Mouse (Mus musculus) left cerebral cortex, adult 18-20 months (tissue): ENCODE data around the gene Atf6. TPM values are rescaled to one million over a fixed set of nuclear protein-coding genes. Genes with fewer than 3 reads are reported as not detected.

Source experiments
- DNase-seq, 2 experiments: peaks; one replicate each; pipeline ENCODE4 v3.0.0; 2021 to 2022; ENCODE audit warnings: low spot score in 2 of 2, mixed read lengths in 1 of 2
- long read RNA-seq, 2 experiments: library from polyadenylated mRNA; stranded (forward); transcript quantifications; one replicate each; pipeline ENCODE4 v2.0.0; 2021
- total RNA-seq, 2 experiments: library from RNA; stranded (reverse); gene quantifications; 2 replicates each; pipeline ENCODE4 v1.2.3; 2021

Atf6 gene
- 10 to 100 TPM; 47.1 to 50.7 TPM for total RNA-seq
- long read RNA-seq, experiment 1, full-length matches to known transcripts: 4 of 33 reads
- long read RNA-seq, experiment 1, partial matches to known transcripts: 10 of 33 reads
- long read RNA-seq, experiment 1, other reads (novel, unspliced or antisense): 19 of 33 reads
- long read RNA-seq, experiment 2, full-length matches to known transcripts: 3 of 11 reads
- long read RNA-seq, experiment 2, partial matches to known transcripts: 2 of 11 reads
- long read RNA-seq, experiment 2, other reads (novel, unspliced or antisense): 6 of 11 reads

DNA sequence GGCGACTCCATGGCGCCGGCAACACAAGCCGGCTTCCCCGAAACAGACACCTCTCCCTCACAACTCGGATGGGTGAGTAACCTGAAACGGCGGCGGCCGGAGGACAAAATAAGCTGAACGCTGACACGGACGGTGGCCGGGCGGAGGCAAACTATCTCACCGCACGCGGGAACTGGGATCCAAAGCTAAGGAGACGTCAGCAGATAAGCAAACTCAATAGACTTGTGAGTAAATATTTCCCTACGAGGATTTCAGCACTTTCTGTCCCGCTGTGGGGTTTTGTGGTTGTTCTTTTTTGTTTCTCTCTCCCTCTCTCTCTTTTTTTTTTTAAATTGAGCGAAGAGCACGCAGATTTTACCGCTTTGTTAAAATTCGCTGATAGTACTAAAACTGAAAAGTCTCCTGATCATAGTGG is at the start of gene Atf6:
TSS of gene Atf6 (minus strand) at position 81 of the 415 bp plus-strand sequence.
- DNase-seq: peak; percentile 97 to 98

- DNase-seq: no peak
These were observed 48.1 kb upstream of the Atf6 start for GRCm38 (mm10) chr1:170915657-170916056.

GRCm38 (mm10) chr1:170912891-170913615 is 45.5 kb upstream of the Atf6 start, which contains the start of gene Fcrlb:
Gene Fcrlb (minus strand): TSS chr1:170912941.
- DNase-seq: no peak

- no peak for DNase-seq
These were observed 44.5 kb upstream of the Atf6 start for GRCm38 (mm10) chr1:170911907-170912660.

DNA sequence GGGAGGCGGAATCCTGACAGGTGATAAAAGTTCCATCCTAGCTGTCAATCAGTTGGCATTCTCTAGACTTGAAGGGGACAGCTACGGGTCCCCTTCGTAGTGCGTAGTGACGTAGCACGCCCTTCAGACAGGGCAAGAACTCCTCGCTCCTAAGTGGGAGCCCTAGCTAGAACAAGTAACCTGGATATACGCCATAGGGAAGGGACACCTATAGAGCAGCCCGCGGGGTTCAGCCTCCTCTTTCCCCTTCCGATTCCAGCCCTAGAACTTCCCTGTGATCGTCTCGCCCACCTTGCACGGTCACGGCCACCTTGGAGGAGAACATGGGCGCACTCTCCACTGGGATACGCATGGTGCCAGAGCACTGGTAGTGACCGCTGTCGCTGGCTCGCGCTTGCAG is 40.8 kb upstream of the Atf6 start:
- peak in 1 of 2 experiments; percentile 11 for DNase-seq

DNA sequence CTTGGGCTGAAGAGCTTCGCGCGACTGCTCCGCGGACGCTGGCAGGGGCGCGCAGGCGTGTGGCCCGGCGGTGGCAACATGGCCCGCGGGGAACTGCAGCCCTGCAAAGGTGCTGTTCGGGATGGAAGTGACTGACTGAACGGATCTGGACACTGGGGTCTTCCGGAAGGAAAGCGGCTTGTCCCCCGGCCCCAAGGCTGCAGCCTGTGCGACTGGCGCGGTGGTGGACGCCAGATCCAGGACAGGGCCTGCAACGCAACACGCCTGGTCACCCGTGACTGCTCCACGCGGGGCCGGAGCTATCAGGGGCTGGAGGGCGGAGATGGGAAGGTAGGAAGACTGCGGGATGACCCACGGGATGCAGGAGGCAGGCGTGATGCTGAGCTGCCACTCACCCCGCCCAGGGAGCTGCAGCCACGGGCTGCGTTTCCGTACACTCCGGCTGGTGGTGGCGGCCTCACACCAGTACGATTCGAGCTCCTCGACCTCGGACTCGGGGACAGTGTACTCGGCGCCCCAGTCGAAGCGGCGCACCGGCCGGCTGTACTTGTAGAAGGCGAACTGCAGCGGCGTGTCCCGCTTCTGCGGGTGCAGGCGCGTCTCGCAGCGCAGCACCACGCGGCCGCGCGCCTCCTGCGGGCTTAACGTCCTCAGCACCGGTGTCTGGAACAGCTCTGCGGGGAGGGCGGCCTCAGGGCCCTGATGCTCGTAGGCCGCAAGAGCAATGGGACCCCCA is 40.1 kb upstream of the Atf6 start:
- peak; percentile 23 to 52 for DNase-seq

DNA sequence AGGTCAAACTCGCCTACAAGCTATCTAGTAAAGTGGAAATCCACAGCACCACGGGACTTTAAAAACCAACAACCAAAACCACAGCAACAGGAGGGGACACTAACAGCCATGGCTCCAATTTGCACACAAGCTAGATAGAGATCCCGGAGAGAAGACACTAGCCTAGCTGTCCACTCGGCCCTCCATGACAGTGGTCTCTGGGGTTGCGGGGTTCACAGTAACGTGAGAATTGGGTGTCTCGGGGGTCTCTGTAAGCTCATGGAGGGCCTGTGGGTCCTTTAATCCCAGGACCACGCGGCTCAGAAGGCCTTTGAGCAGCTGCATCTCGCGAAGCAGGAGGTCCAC is 39.5 kb upstream of the Atf6 start:
- no peak for DNase-seq

GRCm38 (mm10) chr1:170903485-170903884 is 35.9 kb upstream of the Atf6 start:
- DNase-seq: no peak

GRCm38 (mm10) chr1:170901536-170902238 is 34.1 kb upstream of the Atf6 start:
- peak; percentile 88 to 89 for DNase-seq

GRCm38 (mm10) chr1:170900799-170901467 is 33.4 kb upstream of the Atf6 start:
- peak; percentile 37 to 60 for DNase-seq

GRCm38 (mm10) chr1:170898413-170899075 is 31.0 kb upstream of the Atf6 start:
- no peak for DNase-seq

GRCm38 (mm10) chr1:170896651-170897281 is 29.2 kb upstream of the Atf6 start:
- DNase-seq: no peak

- DNase-seq: peak in 1 of 2 experiments; percentile 11
These were observed 27.3 kb upstream of the Atf6 start for GRCm38 (mm10) chr1:170894603-170895602.

- DNase-seq: no peak
These were observed 24.7 kb upstream of the Atf6 start for GRCm38 (mm10) chr1:170892279-170892678.

DNA sequence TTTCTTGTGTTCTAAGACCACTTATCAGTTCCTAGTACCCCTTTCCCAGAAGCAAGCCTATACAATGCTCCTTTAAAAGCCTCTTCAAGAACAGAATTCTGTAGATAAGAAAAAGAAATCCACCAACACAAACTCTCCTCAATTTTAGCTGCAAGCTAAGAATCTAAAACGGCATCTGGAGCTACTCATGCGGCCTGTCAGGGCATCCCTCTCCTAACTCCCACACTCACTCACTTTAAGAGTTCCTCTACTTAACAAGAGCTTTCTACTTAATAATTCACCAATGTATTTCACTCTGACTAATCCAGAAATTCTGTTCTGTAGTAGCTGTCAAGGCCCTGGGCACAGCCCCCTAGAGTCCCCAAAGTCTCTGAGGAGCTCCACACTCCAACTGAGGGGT is 24.1 kb upstream of the Atf6 start:
- no peak for DNase-seq

- DNase-seq: no peak
These were observed 21.7 kb upstream of the Atf6 start for GRCm38 (mm10) chr1:170889310-170889709.

DNA sequence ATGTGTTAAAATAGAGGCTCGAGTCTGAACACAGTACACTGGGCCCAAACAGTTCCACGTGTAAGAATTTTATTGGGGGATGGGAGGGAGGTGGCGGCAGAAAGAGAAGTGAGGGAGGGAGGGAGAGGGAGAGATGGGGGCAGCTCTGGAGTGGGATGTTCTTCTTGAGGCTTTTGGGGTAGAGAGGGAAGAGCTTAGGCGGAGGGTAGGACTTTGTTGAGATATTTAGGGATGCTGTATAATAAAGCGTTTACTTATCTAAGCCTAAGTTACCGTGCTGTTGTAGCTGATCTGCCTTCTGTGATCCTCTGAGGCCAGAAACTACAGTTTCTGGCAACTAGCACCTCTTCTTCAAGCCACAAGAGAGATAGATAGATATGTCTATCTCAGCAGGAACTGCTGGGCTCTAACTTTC is 18.5 kb upstream of the Atf6 start:
- DNase-seq: no peak
